Mouse (Mus musculus): ENCODE measurements at regions not wholly inside any gene's neighbourhood (a gene's known extent, or its start where the extent isn't known, plus 50 kb on each side); places are given as distances from the start of the nearest gene placed in this dataset.

- 0 out of 2 replicates have a peak, but pooled peaks have one; percentile 50 for TF ChIP-seq ZNF384 (IDR thresholded peaks at IDR 0.05; ENCODE audit: low read depth, low read length)
Measured at GRCm38 (mm10) chr12:99640214-99641151, 77.1 kb upstream of the Foxn3 start (continued).

DNA sequence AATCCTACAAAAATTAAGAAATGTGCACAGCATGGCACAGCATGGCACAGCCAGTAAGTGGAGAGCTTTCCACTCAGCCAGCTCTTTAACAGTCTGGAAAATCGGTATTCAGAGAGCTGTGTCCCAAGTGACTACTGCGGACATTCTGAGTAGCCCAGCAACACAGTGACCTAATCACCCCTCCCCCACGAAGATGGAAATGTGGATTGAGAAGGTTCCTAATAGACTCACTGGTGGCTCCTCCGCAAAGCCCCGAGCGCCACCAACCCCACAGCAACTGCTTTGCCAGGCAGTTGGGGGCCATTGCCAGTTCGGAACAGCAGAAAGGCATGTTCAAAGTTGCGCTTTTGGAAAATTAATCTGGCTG, 76.4 kb upstream of the Foxn3 start:
- H3K79me2 ChIP-seq (replicated peaks; ENCODE audit: control insufficient read depth, extremely low read depth, insufficient read depth, poor library complexity, severe bottlenecking): no peaks in the 10 kb centered on the region
- peak overlapping the region; percentile 60 for H3K4me2 ChIP-seq (ENCODE audit: insufficient read depth, low read depth, poor library complexity, severe bottlenecking)
- peaks cover 5 to 25% of the 10 kb centered on the region in 2 experiments; a peak in 3 of 4 replicates for H3K4me1 ChIP-seq (ENCODE audit: control insufficient read depth in 1 of 2, insufficient read depth in 2 of 2)
- H3K27me3 ChIP-seq (replicated peaks): no peaks in the 10 kb centered on the region
- peak overlapping the region in 1 of 3 experiments; percentile 51 for H3K4me3 ChIP-seq (replicated peaks in 1 of 3; ENCODE audit: low read depth in 2 of 3, low read length in 2 of 3, poor library complexity in 1 of 3)
- in situ Hi-C loops (cut with MboI; ENCODE audit: low pct_ligation_motif_present, low pct_unique_long_range_greater_than_20kb, low sequenced_read_pairs) (loop anchor here (25.0 kb wide), 1 partner anchor 553 kb away; no protein-coding TSS in a partner anchor), dilution Hi-C loops (cut with MboI; ENCODE audit: extremely low pct_ligation_motif_present, extremely low pct_unique_long_range_greater_than_20kb, low sequenced_read_pairs) (no loop called here)
- H3K27ac ChIP-seq (ENCODE audit: insufficient read depth, low read depth): peak overlapping the region; percentile 94
- H3K36me3 ChIP-seq (replicated peaks in 1 of 2; ENCODE audit: control insufficient read depth in 1 of 2, insufficient read depth in 1 of 2, low read length in 1 of 2): no peaks in the 10 kb centered on the region
- H3K9ac ChIP-seq (ENCODE audit: insufficient read depth, low read depth): peak overlapping the region; percentile 39; the same call in 1 of the 2 replicates
- peak; percentile 89 for DNase-seq (ENCODE audit: extremely low read depth)
- TF ChIP-seq E2F4 (IDR thresholded peaks at IDR 0.05; ENCODE audit: insufficient replicate concordance, low read depth, low read length): no peak
- no peak for TF ChIP-seq POLR2AphosphoS2 (IDR thresholded peaks at IDR 0.05; ENCODE audit: low read depth, low read length)
- TF ChIP-seq ETS1 (conservative IDR thresholded peaks at IDR 0.05; ENCODE audit: low read depth, low read length): peak; percentile 26
- 0 out of 2 replicates have a peak, but pooled peaks have one; percentile 11 for TF ChIP-seq IRF4 (IDR thresholded peaks at IDR 0.05; ENCODE audit: low read depth, low read length)
- TF ChIP-seq ZMIZ1 (IDR thresholded peaks at IDR 0.05; ENCODE audit: low read depth, low read length): no peak
- no peak for TF ChIP-seq USF1 (IDR thresholded peaks at IDR 0.05; ENCODE audit: low read depth, low read length)
- H3K9me3 ChIP-seq (replicated peaks; ENCODE audit: low read length): peaks cover 36% of the 10 kb centered on the region

GRCm38 (mm10) chr12:99639118-99639517, 75.7 kb upstream of the Foxn3 start:
- in situ Hi-C loops (cut with MboI; ENCODE audit: low pct_ligation_motif_present, low pct_unique_long_range_greater_than_20kb, low sequenced_read_pairs) (loop anchor here (25.0 kb wide), 1 partner anchor 552 kb away; no protein-coding TSS in a partner anchor), dilution Hi-C loops (cut with MboI; ENCODE audit: extremely low pct_ligation_motif_present, extremely low pct_unique_long_range_greater_than_20kb, low sequenced_read_pairs) (no loop called here)
- no peak overlapping the region for H3K4me2 ChIP-seq (ENCODE audit: insufficient read depth, low read depth, poor library complexity, severe bottlenecking)
- DNase-seq (ENCODE audit: extremely low read depth): no peak
- H3K79me2 ChIP-seq (replicated peaks; ENCODE audit: control insufficient read depth, extremely low read depth, insufficient read depth, poor library complexity, severe bottlenecking): no peaks in the 10 kb centered on the region
- TF ChIP-seq KAT2A (IDR thresholded peaks at IDR 0.05; ENCODE audit: insufficient replicate concordance, low read length): no peak
- TF ChIP-seq NELFE (IDR thresholded peaks at IDR 0.05; ENCODE audit: low read depth, low read length): no peak
- peak; percentile 22; the same call in 1 of the 2 replicates for TF ChIP-seq IRF4 (IDR thresholded peaks at IDR 0.05; ENCODE audit: low read depth, low read length)
- TF ChIP-seq E2F4 (IDR thresholded peaks at IDR 0.05; ENCODE audit: insufficient replicate concordance, low read depth, low read length): no peak
- no peak for TF ChIP-seq TBP (conservative IDR thresholded peaks at IDR 0.05; ENCODE audit: low read depth, low read length)
- TF ChIP-seq ZMIZ1 (IDR thresholded peaks at IDR 0.05; ENCODE audit: low read depth, low read length): no peak
- TF ChIP-seq EP300 (IDR thresholded peaks at IDR 0.05; ENCODE audit: low read length): no peak
- TF ChIP-seq CHD2 (IDR thresholded peaks at IDR 0.05; ENCODE audit: low read length): no peak
- no peak overlapping the region for H3K9ac ChIP-seq (ENCODE audit: insufficient read depth, low read depth)
- no peaks in the 10 kb centered on the region for H3K27me3 ChIP-seq (replicated peaks)
- H3K27ac ChIP-seq (ENCODE audit: insufficient read depth, low read depth): peak overlapping the region; percentile 94
- H3K4me1 ChIP-seq (ENCODE audit: control insufficient read depth in 1 of 2, insufficient read depth in 2 of 2): peaks cover 5 to 25% of the 10 kb centered on the region in 2 experiments; a peak in 3 of 4 replicates
- no peak overlapping the region for H3K4me3 ChIP-seq (replicated peaks in 1 of 3; ENCODE audit: low read depth in 2 of 3, low read length in 2 of 3, poor library complexity in 1 of 3)
- no peaks in the 10 kb centered on the region for H3K36me3 ChIP-seq (replicated peaks in 1 of 2; ENCODE audit: control insufficient read depth in 1 of 2, insufficient read depth in 1 of 2, low read length in 1 of 2)
- peaks cover 29% of the 10 kb centered on the region for H3K9me3 ChIP-seq (replicated peaks; ENCODE audit: low read length)
